Mouse (Mus musculus) E14TG2a.4 (cell line): Measurements from ENCODE around the gene Ebf4.

Source experiments
- CTCF ChIP-seq: conservative IDR thresholded peaks from 2 replicates; pipeline ENCODE4 v1.5.1; 2014; ENCODE audit warnings: low read length
- NANOG ChIP-seq: IDR thresholded peaks from 2 replicates; pipeline ENCODE4 v1.6.1; 2014; ENCODE audit warnings: borderline replicate concordance, low read length, mixed read lengths
- POU5F1 ChIP-seq: IDR thresholded peaks from 2 replicates; pipeline ENCODE4 v1.6.1; 2014; ENCODE audit warnings: low read length, borderline replicate concordance

GRCm38 (mm10) chr2:130291434-130291833, 3.5 kb upstream of the Ebf4 start:
- TF ChIP-seq CTCF (peak; percentile 74), NANOG (no peak), POU5F1 (no peak)
